Mouse (Mus musculus) megakaryocyte-erythroid progenitor cell, adult 5 weeks (primary cell): ENCODE data around the gene Zfp40. TPM values are rescaled to one million over a fixed set of nuclear protein-coding genes. Genes with fewer than 3 reads are reported as not detected.

Experiments used
- polyA plus RNA-seq: library from polyadenylated mRNA; stranded (reverse); fragments of >175 nt; gene quantifications from 2 replicates; pipeline ENCODE4 v1.2.3, GENCODE M21; 2012

Zfp40 gene
- 1.2 and 1.3 TPM in 2 replicates for polyA plus RNA-seq

GRCm38 (mm10) chr17:23192453-23193379 lies at the start of gene Zfp40:
Zfp40 (minus strand) TSS chr17:23193252.

Other genes starting within 250 kb of the Zfp40 start
- 0.02 TPM in 1 of 2 replicates, not detected in the other for gene Vmn2r-ps130, start 132.1 kb downstream of the Zfp40 start, polyA plus RNA-seq
- gene Vmn2r114, start 119.3 kb upstream of the Zfp40 start, polyA plus RNA-seq = not detected in 2 replicates
- gene Vmn2r115, start 150.5 kb upstream of the Zfp40 start, polyA plus RNA-seq = 0.01 TPM in 1 of 2 replicates, not detected in the other
- gene Vmn2r116, start 191.4 kb upstream of the Zfp40 start, polyA plus RNA-seq = 0.02 TPM in 1 of 2 replicates, not detected in the other